Mouse (Mus musculus) left cerebral cortex, postnatal 4 days (tissue): ENCODE results near the gene Nudt10. TPM values are rescaled to one million over a fixed set of nuclear protein-coding genes. Genes with fewer than 3 reads are reported as not detected.
"Not testable (repeated sequence)": the region's sequence is repeated elsewhere in the genome, so short reads cannot be mapped to it uniquely, and the experiment has no call there.

Source experiments
- DNase-seq: peaks from one replicate; pipeline ENCODE4 v3.0.0-alpha.2; 2022
- intact Hi-C: fragments of 180-260 bp; cut with DNase I; formaldehyde crosslinking; loops from one replicate; pipeline ENCODE4 v1.15.1; 2025
- total RNA-seq, 2 experiments: library from RNA; stranded (reverse); gene quantifications; 2 replicates each; pipeline ENCODE4 v1.2.3; 2021

Nudt10 gene
- total RNA-seq = 10 to 100 TPM; 31.8 to 46.4 TPM

GRCm38 (mm10) chrX:6172823-6173640 lies at the start of gene Nudt10:
Gene Nudt10, minus strand, starts transcription at chrX:6173015.
- DNase-seq = peak; percentile 21

DNA sequence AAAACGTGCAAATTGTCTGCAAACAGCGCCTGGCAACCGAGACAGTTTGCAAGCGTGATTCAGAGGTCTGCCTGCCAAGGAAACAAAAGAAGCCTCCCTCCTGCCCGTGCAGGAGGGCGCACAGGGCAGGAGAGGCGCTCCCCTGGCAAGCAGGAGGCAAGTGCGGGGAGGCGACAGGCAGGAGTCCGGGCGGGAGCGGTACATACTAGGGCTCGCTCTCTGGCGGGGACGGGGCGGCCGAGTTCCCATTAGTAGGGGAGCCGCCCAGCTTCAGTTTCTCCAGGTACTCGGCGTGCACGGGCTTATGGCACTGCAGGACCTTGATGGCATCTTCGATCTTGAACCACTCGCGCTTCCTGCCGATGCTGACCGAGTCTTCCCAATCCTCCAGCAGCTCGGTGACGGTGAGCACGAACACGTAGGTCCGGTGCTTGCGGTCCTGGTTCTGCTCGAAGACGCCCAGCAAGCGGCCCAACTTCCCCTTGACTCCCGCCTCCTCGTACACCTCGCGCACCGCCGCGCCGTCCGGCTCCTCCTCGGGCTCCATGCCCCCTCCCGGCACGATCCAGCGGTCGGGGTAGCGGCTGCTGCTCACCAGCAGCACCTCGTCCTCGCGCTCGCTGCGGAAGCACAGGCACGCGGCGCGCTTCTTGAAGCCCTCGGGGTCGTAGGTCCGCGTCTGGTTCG lies 536 bp downstream of the Nudt10 start:
- DNase-seq, intact Hi-C loops: not testable (repeated sequence)

More at GRCm38 (mm10) chrX:6172823-6173640, at the start of gene Nudt10:
- intact Hi-C loops = not testable (repeated sequence)

DNA sequence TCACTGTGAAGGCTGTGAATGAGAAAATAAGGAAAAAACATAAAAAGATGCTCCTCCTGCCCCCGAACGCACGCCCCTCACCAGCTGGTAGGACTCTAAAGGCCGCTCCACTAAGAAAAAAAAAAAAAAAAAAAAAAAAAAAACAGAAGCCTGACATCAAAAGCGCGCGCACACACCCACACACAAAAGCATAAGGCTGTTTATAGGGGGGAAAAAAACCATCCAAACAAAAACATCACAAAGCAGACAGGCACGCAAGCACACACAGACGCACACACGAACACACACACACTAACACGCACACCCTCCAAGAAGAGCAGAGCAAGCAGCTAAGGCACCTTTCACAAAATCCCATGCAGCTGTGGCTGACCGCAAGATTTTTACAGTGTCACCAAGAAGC lies 1.1 kb downstream of the Nudt10 start:
- peak; percentile 0 for DNase-seq
- intact Hi-C loops = no loop called here

Other genes with a start within 250 kb of the Nudt10 start
- 10 to 100 TPM; 41.6 to 42.3 TPM for gene Nudt11, start 125.6 kb downstream of the Nudt10 start, total RNA-seq
- gene AU022751, start 89.6 kb downstream of the Nudt10 start, total RNA-seq = 1 to 10 TPM; 1.4 to 2.2 TPM
- gene Bmp15, start 147.7 kb upstream of the Nudt10 start, total RNA-seq = under 1 TPM; 0.20 to 0.44 TPM
- gene Shroom4, start 226.8 kb upstream of the Nudt10 start, total RNA-seq = 1 to 10 TPM; 6.4 to 6.5 TPM